Mouse (Mus musculus) limb, embryonic 12.5 days (tissue): ENCODE data around the gene Gm21818. TPM values are rescaled to one million over a fixed set of nuclear protein-coding genes. Genes with fewer than 3 reads are reported as not detected.

Experiments used
- polyA plus RNA-seq: library from polyadenylated mRNA; unstranded; fragments of >200 nt; fragmentation: Nextera tagmentation; extraction: Ambion mirVana; gene quantifications from 2 replicates; pipeline ENCODE4 v1.2.1, GENCODE M21; 2016

Gene Gm21818
- polyA plus RNA-seq, 1 experiment from 2014 or later: not detected

Other genes starting within 250 kb of the Gm21818 start
- gene Gm21761, start 243.2 kb upstream of the Gm21818 start, polyA plus RNA-seq: not detected in 2 replicates
- not detected in 2 replicates for gene B020031M17Rik, start 221.6 kb upstream of the Gm21818 start, polyA plus RNA-seq
- not detected in 2 replicates for gene Gm36079, start 145.4 kb upstream of the Gm21818 start, polyA plus RNA-seq
- gene Gm21188, start 120.2 kb upstream of the Gm21818 start, polyA plus RNA-seq: not detected in 2 replicates
- not detected in 2 replicates for gene Gm20767, start 32.2 kb upstream of the Gm21818 start, polyA plus RNA-seq
- not detected in 2 replicates for gene Gm21762, start 43.5 kb downstream of the Gm21818 start, polyA plus RNA-seq
- gene Gm21731, start 66.7 kb downstream of the Gm21818 start, polyA plus RNA-seq: not detected in 2 replicates
- gene AF067061, start 90.7 kb downstream of the Gm21818 start, polyA plus RNA-seq: not detected in 2 replicates
- gene BC147527, start 128.0 kb downstream of the Gm21818 start, polyA plus RNA-seq: 0.35 TPM in 1 of 2 replicates, not detected in the other
- gene Tcstv3, start 144.4 kb downstream of the Gm21818 start, polyA plus RNA-seq: not detected in 2 replicates